Mouse (Mus musculus) Patski (cell line): ENCODE data around the gene 4933415A04Rik. TPM values are rescaled to one million over a fixed set of nuclear protein-coding genes. Genes with fewer than 3 reads are reported as not detected.

ENCODE experiments used
- ATAC-seq: fragments of 100-300 bp; one replicate; pipeline ENCODE4 v1.8.0; 2021
- CTCF ChIA-PET: fragments of 350-600 bp; sonication (Branson Sonifier 250); formaldehyde crosslinking; loops from one replicate; lab custom pipeline; 2022; ENCODE audit warnings: inconsistent platforms; lab: Charles Lee
- POLR2A ChIA-PET: fragments of 350-600 bp; sonication (Branson Sonifier 250); formaldehyde crosslinking; loops from one replicate; lab custom pipeline; 2022; ENCODE audit warnings: antibody characterized with exemption, inconsistent platforms; lab: Charles Lee
- DNase-seq: peaks from one replicate; pipeline ENCODE4 v3.0.0-alpha.2; 2011; ENCODE audit warnings: low read depth, low spot score
- H3K27me3 ChIP-seq: fragments of 371-371 bp; one replicate; pipeline ENCODE4 v1.5.1; 2021
- CTCF ChIP-seq: fragments of 100-300 bp; IDR thresholded peaks from one replicate; pipeline ENCODE4 v1.5.1; 2021
- in situ Hi-C: fragments of 300-500 bp; cut with MboI; formaldehyde crosslinking; loops from 3 replicates; pipeline ENCODE4 v1.11.1; 2018; ENCODE audit warnings: low pct_unique_long_range_greater_than_20kb, mixed read lengths
- polyA plus RNA-seq: library from polyadenylated mRNA; unstranded; gene quantifications from one replicate; pipeline ENCODE4 v1.2.3, GENCODE M21; 2021

The 4933415A04Rik gene
- polyA plus RNA-seq, 1 experiment from 2014 or later = 1.8 TPM

- ChIA-PET POLR2A (no interaction called here), CTCF (no interaction called here)
- ATAC-seq (no peak), DNase-seq (no peak)
- TF ChIP-seq CTCF = no peak
- H3K27me3 ChIP-seq = no peaks in the 10 kb centered on the region
- in situ Hi-C loops = no loop called here
Measured at GRCm38 (mm10) chr11:43626300-43626926, 39.6 kb downstream of the 4933415A04Rik start.

DNA sequence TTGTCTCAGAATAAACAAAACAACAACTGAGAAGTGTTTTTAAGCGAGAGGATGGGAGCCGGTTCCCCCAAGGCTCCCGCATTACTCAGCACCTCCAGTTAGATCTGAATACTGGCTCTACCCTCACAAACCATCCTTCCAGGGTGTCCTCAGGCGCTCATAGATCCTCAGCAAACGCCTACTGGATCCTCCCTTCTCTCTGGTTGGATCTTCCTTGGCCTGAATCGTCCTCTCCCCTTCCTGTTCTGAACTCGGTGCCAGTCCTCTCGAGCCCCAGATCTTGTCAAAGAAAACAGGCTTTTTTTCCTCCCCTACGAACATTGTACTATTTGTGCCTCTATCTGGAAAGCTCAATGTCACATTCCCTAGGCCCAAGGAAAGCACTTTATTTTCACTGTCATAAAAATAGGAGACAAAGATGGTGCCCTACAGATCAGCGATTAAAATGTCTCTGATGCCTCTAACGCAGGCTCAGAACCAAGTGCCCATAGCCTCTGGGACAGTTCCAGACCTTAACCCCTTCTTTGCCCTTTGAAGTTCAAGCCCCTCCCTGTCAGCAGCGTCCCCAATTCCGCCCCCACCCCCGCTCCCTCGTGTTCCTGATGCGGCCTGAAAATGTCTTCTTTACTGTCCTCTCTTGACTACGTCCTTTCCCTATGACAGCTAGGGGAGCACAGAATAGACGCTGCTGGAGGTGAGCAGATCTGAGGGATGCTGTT is 40.2 kb downstream of the 4933415A04Rik start:
- ChIA-PET POLR2A (no interaction called here), CTCF (no interaction called here)
- no peak for ATAC-seq
- no peaks in the 10 kb centered on the region for H3K27me3 ChIP-seq
- TF ChIP-seq CTCF = no peak
- DNase-seq = no peak
- in situ Hi-C loops = no loop called here

DNA sequence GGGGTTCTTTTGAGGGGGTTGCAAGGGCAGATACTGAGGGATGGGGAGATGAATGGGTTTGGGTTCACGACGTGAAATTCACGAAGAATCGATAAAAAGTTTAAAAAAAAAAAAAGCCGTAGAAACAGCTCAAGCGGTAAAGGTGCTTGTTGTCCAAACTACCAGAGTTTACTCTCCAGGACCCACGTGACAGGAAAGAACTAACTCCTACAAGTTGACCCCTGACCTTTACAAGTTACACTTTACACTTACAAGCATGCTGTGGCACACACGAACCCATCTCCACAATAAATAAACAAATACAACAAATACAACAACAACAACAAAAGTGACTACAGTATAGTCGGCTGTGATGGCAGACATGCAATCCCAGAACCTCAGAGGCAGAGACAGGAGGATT is 44.8 kb downstream of the 4933415A04Rik start:
- ATAC-seq (no peak), DNase-seq (no peak)
- ChIA-PET POLR2A (no interaction called here), CTCF (no interaction called here)
- H3K27me3 ChIP-seq = no peaks in the 10 kb centered on the region
- in situ Hi-C loops = no loop called here
- no peak for TF ChIP-seq CTCF

GRCm38 (mm10) chr11:43632566-43632965 is 45.7 kb downstream of the 4933415A04Rik start:
- no peaks in the 10 kb centered on the region for H3K27me3 ChIP-seq
- in situ Hi-C loops = no loop called here
- no peak for DNase-seq

GRCm38 (mm10) chr11:43633165-43633564 is 46.3 kb downstream of the 4933415A04Rik start:
- TF ChIP-seq CTCF = no peak
- no peak for DNase-seq
- ChIA-PET CTCF (no interaction called here), POLR2A (no interaction called here)
- no peak for ATAC-seq
- no peaks in the 10 kb centered on the region for H3K27me3 ChIP-seq
- in situ Hi-C loops = no loop called here

More at GRCm38 (mm10) chr11:43632566-43632965, 45.7 kb downstream of the 4933415A04Rik start:
- TF ChIP-seq CTCF = no peak
- POLR2A ChIA-PET = no interaction called here
- CTCF ChIA-PET = no interaction called here
- no peak for ATAC-seq

DNA sequence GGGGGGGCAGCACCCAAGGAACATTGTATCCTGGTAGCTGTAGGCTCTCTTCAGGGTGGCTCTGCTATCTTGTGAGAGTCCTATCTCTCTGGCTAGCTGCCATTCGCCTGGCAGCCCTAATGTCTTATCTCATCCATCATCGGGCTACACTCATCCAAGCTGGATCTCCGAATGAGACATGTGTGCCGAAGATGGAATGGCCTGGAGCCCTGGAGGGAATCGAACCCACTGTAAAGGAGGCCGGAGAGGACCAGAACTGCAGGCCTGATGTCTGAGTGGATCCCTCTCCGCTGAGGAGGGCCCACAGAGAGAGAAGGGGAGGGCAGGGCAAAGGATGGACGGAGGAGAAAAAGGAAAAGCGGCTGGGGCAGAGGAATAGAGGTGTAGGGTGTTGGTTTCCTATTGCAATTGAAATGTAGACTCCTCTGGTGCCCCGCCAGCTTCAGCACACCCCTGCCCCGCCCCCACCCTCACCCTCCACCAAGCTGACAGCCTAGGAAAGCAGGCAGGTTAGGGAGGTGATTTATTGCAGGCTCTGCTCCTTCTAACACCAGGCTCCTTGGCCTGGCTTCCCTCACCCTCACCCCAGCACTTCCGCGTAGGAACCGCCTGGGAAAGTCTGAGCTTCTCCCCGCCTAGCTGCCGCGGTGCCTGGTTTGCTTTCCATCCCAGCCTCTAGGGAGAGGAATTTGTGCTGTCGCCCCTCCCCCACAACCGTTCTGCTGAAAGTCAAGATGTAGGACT is 47.0 kb downstream of the 4933415A04Rik start:
- CTCF ChIA-PET = no interaction called here
- DNase-seq = no peak
- TF ChIP-seq CTCF = no peak
- no peak for ATAC-seq
- in situ Hi-C loops = no loop called here
- H3K27me3 ChIP-seq = no peaks in the 10 kb centered on the region
- POLR2A ChIA-PET = no interaction called here

DNA sequence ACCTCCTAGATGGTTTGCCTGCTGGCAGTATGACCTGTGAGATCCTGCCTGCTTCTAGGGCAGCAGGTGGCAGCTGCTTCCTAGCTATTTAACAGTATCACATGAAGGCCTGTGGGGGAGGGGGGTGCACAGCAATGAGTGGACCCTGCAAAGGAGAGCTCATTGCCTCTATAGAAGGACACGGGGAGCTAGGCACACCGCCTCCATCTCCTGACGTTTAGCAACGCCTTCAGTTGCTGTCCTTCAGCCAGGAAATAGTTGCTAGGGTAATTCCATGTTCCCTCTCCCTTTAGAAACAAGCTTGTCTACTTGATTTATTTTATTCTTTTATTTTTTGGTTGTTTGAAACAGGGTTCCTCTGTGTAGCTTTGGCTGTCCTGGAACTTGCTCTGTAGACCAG is 49.9 kb downstream of the 4933415A04Rik start:
- no peak for DNase-seq
- POLR2A ChIA-PET = interaction anchor here (0.6 kb wide), 1 partner anchor 9 kb away, joined by 5 read pairs; no protein-coding TSS in a partner anchor
- in situ Hi-C loops = no loop called here
- no peak for TF ChIP-seq CTCF
- no peak for ATAC-seq
- CTCF ChIA-PET = interaction anchor here (0.9 to 1.2 kb wide), 2 partner anchors 9 to 19 kb away, joined by 3 to 4 read pairs; no protein-coding TSS in a partner anchor
- H3K27me3 ChIP-seq = no peaks in the 10 kb centered on the region

DNA sequence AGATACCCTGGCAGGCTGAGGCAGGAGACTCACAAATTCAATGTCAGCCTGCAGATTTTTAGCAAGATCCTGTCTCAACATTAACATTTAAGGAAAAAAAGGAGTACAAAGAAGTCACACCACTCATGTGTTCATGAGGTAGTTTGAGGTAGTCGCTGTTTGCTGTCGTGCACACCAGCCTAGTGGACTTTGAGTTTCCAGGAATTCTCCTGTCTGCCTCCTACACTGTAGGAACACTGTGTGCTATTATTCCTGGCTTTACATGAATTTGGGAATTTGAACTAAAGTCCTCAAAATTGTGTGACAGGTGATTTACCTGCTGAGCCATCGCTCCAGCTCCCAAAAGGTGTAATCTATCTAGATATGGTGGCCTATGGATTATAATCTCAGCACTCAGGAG is 51.6 kb downstream of the 4933415A04Rik start:
- no peak for TF ChIP-seq CTCF
- ChIA-PET POLR2A (no interaction called here), CTCF (no interaction called here)
- no peak for DNase-seq
- in situ Hi-C loops = no loop called here
- ATAC-seq = no peak
- H3K27me3 ChIP-seq = no peaks in the 10 kb centered on the region

Other genes starting within 250 kb of the 4933415A04Rik start
- gene Pttg1, start 160.8 kb upstream of the 4933415A04Rik start, polyA plus RNA-seq = 32.4 TPM
- gene Slu7, start 153.3 kb upstream of the 4933415A04Rik start, polyA plus RNA-seq = 55.8 TPM
- gene C1qtnf2, start 112.8 kb upstream of the 4933415A04Rik start, polyA plus RNA-seq = not detected
- gene Ccnjl, start 58.3 kb upstream of the 4933415A04Rik start, polyA plus RNA-seq = 17.8 TPM
- gene Fabp6, start 14.5 kb downstream of the 4933415A04Rik start, polyA plus RNA-seq = 0.27 TPM
- gene Pwwp2a, start 95.0 kb downstream of the 4933415A04Rik start, polyA plus RNA-seq = 28.9 TPM
- 65.3 TPM for gene Ttc1, start 161.0 kb downstream of the 4933415A04Rik start, polyA plus RNA-seq